Mouse (Mus musculus): ENCODE results near the gene Gmds.

Gmds gene

DNA sequence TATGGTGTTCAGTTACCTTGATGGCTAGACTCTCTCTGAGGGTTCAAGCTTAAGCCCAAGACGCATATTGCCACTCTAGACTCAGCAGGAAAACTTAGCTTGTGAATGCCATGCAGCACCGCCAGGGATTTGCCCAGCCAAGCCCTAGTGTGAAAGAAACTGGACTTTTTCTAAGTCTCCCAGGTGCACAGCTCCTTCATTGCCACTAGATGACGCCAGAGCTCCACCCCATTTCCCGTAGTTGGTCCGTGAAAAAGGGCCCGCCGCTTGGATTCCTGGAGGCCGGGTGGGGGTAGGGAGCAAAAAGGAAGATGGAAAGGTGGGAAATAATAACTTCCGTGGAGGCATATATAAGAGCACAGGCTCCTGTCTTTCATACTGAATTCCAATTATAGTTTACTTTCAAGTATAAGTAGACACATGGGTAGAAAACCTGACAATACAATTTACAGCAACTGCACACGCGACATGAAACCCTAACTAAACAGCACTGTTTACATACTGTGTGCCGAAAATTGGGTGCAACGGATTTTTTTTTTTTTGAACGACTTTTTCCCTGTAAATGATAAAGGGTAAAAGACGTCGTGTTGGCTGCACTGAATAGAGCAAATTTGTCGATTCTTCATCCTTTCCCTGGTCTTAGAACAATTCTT, 545.9 kb downstream of the Gmds start:
- DNase-seq (ENCODE audit: low spot score in 2 of 2): no peak

DNA sequence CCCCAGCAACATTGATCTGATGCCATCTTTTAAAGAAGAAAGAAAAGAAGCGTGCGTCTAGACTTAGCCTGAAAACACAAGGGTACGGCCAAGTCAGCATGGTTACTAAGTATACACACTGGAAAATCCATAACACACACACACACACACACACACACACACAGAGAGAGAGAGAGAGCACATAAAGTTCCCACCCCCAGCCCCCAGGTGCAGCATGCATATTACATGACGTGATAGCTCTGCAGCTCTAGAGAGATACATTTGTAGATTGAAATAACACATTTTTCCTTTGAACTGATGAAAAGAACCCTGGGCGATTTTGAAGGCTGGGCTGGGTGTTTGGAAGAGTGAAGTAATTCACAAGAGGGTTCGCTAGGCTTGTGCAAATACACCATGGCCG, 553.8 kb downstream of the Gmds start:
- DNase-seq (ENCODE audit: low spot score in 2 of 2): no peak

DNA sequence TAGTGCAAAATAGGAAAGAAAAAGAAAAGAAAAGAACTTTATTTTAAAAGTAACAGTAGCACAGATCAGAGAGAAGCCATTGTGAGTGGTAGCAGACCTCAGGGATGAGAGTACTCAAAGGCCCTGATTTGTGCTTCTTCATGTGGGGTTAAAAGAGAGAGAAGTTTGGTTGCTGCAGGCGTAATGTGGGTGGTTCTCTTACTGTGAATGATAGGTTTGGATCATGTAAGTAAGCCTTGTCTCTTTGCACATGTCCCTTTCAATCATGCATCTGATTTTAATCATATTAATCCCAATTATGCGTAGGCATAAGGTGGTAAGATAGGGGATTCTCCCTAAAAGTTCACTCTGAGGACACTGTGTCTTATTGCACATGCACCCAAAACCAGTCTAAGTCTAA, 556.5 kb downstream of the Gmds start:
- no peak for DNase-seq (ENCODE audit: low spot score in 2 of 2)

DNA sequence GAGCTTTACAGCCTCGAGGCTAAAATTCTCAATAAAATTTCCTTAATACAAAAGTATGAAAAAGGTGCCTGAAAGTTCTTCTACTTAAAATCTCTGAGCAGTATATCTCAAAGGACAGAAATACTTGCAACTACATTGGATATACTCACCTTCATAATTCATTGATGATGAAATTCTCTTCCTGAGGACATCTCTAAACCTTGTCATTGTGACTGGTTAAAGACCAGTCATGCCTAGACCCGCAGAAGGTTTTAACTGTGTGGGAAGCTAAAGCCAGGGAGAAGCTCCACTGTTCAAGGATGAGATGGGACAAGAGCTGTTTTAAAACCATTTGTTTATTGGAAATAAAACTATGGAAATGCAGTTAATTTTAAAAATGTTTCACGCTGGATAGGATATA, 558.2 kb downstream of the Gmds start:
- no peak for DNase-seq (ENCODE audit: low spot score in 2 of 2)

DNA sequence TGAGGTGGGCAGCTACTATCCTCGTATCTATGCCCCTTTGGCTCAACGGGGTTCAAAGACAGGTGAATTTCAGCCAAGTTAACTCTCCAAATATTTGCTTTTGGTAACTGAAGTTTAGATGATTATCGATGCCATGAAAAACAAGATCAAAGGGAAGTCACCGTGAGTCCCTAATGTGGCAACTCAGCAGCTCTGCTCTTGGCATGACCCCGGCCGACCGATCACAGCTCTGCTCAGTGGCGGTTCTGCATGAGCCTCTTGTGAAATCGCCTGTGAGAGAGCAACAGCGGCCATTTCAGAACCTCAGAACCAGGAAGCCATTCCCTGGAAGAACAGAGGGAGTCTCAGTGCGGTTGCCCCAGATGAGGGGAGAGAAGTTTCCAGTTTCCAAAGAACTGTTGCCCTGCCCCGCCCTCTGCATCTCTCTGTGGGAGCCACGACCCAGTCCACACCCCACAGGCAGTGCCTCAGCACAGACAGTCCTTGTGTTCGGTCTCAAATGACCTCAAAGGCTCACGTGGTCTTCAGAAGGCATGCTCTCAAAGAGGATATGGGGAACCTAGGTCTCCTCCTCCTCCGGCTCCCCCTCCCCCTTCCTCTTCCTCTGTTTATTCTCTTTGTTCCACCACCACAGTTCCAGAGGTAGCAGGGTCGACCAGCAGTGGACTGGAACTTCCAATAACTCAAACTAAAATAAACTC, 559.1 kb downstream of the Gmds start:
- DNase-seq (ENCODE audit: low spot score in 2 of 2): no peak

DNA sequence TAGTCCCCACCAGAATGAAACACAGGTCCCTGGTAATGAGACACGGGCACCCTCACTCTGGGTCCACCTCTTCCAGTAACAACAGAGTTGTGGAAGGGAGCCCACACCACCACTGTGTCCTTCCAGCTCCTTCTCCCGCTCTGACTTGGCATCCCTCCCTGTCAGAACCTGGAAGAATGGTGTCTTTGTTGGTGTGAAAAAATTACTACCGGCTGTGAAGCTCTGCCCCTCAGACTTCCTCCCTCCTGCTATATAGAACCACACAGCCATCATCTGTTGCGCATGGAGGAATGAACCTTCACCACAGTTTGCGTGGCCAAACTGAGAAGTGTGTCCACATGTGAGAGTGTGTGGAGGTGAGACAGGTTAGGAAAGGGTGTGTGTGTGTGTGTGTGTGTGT, 562.8 kb downstream of the Gmds start:
- DNase-seq (ENCODE audit: low spot score in 2 of 2): no peak

DNA sequence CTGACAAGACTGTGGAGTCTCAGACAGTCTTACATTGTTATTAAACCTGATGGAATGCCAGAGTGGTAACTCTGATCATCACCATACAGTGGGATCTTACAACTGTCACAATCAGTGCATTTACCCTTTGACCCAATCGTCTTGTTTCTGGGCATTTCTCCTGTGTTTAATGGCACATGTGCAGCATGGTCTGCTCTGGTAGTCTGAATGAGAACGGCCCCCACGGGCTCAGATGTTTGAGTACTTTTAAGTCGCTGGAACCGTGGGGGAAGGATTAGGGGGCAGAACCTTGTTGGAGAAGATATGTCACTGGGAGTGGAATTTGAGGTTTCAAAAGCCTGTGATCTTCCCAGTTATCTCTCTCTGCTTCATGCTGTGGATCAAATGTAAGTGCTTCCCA, 565.7 kb downstream of the Gmds start:
- DNase-seq (ENCODE audit: low spot score in 2 of 2): no peak

Measured in thymus, postnatal 10 days (tissue).